Mouse (Mus musculus): ENCODE data around the gene 3830403N18Rik.
"Not testable (repeated sequence)": the region's sequence is repeated elsewhere in the genome, so short reads cannot be mapped to it uniquely, and the experiment has no call there.

Gene 3830403N18Rik

DNA sequence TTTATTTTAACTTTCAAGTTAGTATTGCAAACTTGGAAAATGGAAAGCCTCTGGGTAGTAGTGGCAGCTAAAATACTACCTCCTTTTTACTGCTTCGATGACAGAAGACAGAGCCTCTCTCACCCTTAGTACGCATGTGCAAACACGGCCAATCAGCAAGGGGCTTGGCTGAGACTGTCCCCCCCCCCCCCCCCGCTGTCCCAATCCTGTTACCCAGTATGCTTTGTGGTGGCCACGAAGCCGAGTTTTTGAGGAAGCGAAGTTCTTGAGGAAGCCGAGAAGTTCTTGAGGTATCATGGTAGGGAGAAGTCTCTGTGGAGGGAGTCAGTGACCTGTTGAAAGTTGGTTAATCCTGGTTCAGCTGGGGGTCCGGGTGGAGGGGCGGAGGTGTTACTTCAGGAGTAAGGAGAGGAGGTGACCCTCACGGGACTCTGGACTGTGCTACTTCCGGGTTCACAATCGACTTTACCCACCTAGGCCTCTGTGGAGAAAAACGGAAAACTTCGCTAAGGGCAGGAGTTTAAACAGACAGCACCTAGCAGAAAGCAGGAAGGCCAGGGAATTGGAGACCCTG is at the start of gene 3830403N18Rik:
3830403N18Rik (plus strand) TSS at position 237 of the 574 bp plus-strand sequence.
- DNase-seq (ENCODE audit: low read depth) = peak; percentile 1

DNA sequence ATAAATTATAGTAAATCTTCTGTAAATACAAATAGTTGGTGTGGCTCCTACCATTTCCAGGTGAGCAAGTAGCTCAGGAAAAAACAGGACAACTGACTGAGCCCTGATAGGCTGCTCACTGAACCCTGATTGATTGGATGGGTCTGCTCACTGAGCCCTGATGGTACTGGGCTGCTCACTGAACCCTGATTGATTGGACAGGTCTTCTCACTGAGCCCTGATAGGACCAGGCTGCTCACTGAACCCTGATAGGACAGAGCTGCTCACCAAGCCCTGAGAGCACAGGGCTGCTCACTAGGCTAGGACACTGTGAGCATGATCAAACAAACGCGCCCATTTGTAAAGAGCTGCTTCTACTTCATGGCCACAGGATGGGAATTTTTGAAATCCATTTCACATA is 15.0 kb downstream of the 3830403N18Rik start:
- no peak for DNase-seq (ENCODE audit: low read depth)

DNA sequence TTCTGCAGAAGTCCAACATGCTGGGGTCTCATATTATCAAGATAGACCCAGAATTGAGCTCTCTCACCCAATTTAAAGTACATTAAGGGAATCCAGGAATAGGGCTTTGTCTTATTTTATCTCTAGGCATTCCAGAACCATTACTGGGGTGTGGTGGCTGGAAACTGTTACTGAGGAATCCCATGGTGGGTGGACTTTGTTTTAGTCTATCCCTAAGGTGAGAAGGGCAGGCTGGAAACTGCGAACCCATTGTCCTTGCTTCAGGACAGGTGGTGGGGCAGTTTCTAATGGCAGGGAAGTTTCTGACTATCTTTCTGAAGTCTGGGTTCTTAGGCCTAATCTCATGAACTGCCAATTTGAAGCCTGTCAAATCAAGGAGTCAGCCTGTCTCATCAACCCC is 50.1 kb downstream of the 3830403N18Rik start:
- not testable (repeated sequence) for DNase-seq (ENCODE audit: low read depth)
